Mouse (Mus musculus) right cerebral cortex, adult 18-20 months (tissue): ENCODE data around the gene Ano6.

Experiments
- DNase-seq: peaks from one replicate; pipeline ENCODE4 v3.0.0; 2022; ENCODE audit warnings: mixed read lengths

Gene Ano6

DNA sequence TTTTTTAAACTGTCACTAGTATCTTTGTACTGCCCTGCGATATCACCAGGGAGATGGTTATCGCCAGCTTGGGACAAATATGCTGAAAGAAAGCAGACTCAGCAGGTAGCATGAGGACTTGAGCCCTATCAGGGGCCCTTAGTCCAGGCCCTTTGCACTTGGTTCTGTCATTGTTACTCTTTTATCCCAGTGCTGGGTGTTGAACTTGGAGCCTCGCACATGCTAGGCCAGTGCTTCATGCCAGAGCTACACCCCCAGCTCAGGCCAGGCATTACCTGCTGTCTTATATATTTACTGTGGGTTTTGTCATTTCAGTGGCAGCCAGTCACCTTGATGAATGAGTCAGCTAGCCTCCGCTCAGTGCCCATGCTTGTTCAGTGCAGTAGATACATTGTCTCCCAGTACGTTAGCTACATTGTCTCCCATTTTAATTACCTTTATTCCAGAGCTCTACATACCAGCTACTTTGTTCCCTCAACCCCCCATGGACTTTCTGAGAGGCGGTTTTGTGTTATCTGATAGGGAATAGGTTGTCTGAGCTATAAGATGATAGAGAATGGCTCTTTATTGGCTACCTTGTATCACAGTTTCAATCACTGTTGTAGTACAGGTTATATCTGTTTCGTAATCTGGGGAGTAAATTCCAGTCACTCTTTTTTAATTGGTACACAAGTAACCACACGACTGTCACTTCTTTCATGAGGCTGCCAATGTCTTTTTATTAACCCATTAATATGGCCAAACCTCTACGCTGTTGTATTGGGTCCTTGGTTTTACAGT, 68.4 kb downstream of the Ano6 start:
- no peak for DNase-seq

DNA sequence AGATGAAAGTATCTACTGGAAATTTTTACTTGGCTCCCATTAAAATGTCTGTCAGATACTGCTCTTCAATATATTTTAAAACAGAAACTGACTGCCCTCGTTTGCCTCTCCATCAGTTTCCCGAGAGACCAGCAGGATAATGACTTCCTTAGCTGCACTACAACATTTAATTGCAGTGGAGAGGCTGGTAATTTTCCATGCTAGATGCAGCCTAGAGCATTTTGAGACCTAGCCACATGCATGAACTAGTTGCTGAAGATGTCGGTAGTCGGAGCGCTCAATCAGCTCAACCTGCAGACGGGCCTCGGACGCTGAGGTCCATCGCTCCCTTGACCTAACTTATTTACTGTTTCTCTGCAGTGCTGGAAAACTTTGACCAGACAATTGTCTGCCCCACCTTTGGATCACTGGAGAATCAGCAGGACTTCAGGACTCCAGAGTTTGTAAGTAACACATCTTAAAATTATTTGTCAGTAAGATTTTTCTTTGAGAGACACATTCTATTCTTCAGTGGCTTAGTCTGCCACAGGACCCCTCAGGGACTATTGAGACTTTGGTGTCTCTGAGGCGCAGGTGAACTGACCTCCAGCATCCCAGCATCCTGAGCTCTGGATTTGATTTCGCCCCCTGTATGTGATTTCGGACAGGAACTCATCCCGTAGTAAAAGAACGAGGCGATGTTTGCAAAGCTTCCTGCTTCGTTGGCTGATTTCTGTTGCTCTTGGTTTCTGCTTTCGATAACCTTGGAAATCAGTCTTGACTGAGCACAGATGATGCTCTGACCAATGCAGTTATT, 73.4 kb downstream of the Ano6 start:
- no peak for DNase-seq

DNA sequence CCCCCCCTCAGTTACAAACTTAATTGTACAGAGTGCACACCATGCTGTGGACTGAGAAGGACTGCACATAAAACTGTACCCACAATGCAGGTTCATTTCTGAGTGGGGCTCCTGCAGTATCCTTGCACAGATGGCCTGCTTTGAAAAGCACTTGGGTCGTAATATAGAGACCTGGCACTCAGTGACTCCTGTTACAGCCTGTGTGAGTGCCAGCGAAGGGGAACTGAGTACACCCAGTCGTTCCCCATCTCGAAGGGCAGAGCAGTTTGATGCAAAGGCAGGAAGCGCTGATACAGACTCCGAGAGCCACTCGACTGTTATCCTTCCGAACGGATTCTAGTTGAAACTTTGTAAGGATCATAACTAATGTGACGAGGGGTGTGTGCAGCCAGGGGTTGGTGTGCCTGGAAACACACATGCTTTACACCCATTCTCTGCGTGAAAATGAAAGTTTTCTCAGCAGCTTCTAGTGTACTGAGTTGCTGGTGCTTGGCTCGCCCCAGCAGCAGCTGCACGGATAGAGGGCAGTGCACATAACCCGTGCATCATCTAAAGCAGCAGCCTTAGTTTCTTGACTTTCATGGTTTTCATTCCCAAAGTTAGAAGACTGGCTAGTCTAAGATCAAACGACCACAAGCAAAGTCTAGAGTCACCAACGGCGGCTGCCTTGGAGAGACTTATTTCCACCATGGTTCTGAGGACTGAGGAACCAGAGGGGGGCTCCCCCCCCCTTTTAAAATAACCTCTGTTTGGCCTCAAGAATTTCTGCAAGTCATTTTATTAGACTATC, 74.9 kb downstream of the Ano6 start:
- DNase-seq = no peak

DNA sequence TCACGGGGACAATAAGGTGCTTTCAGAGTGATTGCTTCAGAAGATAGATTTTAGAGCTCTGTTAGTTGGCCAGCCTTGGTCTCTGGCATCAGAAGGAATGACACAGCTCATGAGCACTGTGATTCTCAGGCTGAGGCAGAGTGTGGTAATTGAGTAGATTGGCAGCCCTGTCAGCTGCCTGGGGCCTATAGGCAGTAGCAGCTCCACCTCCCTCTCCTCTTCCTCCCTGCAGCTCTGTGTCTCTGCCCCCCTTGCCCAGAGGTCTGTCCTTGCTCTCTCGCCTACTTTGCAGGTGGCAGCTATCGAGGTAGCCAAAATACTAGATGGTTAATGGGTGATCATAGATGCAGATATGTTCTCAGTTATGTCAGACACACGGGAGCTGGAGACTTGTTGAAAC, 77.5 kb downstream of the Ano6 start:
- no peak for DNase-seq

DNA sequence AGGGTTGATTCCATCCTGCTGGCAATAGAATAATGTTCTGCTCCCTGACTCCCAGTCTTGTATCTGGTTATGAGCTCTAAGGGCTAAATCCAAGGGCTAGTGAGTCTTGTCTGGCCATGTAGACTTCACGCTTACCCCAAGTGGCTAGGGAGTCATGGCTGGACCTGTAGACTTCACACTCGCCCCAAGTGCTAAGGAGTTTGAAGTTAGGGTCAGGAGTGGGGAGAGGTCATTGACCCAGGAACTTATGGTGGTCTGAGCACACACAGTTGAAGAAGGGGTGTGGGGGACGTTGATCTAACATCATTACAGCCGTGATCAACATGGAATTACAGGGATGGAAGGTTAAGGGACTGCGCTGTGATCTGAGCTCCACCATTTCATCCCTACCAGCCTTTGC, 79.0 kb downstream of the Ano6 start:
- no peak for DNase-seq

DNA sequence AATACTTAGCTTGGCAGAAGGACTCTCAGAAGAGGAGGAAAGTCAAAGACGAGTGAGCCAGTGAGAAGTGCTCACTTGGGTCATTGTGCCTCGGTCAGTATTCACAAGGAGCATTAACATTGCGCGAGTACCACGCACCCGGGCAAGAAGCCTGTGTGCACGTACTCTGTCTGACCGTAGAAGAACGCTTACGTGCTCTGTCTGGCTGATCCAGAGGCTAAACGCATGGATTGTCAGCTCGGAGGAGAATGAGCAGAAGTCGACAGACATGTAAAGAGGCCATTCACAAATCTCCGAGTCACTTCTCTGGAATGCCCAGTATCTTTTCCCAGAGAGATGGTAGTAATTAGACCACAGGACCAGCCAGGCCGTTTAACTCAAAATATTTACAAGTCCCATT, 81.0 kb downstream of the Ano6 start:
- DNase-seq = no peak

DNA sequence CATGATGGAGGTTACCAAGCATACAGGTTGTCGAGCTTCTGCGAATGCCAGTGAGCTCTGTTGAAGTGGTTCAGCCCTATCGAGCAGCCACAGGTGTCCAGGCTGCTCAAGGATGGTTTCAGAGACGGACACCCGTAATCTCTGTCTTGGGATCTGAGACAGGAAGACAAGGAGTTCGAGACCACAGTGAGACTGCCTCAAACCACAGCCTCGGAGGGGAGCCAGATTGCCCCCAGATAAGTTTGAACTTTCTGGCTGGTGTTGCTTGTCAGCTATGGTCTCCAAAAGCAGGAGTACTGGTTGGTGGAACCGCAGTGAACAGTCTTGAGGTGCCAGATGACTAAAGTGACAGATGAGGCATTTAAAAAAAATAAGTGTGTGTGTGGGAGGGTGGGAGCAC, 81.8 kb downstream of the Ano6 start:
- DNase-seq = no peak

DNA sequence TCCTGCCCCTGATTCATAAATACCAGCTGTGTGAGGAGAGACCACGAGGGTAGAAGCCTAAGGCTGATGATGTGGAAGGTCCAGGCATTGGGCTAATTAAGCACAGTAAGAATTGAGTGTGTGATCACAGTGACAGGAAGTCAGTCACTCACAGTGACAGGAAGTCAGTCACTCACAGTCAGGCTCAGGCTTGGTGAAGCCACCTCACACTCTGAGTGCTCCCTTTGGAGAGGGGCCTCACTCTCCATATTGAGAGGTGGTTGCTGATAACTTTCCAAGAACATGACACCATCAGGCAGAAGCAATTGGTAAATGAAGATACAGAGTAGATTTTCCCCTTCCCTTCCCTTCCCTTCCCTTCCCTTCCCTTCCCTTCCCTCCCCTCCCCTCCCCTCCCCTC, 82.6 kb downstream of the Ano6 start:
- no peak for DNase-seq

DNA sequence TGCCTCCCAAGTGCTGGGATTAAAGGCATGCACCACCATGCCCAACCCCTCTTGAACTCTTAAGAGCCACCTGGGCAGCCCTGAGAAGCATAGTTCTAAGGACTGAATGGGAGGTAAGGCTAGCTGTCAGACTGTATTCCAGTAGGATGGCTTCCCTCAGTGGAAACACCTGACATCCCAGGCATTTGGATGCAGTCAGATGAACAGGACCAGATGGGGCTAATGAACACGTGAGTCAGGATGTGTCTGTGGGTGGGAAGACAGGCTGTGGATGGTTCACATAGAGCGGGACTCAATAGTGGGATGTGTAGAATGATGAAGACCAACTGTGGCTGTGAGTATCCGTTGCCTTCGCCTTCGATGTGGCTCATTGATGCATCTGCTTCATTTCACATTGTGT, 83.6 kb downstream of the Ano6 start:
- DNase-seq = no peak

DNA sequence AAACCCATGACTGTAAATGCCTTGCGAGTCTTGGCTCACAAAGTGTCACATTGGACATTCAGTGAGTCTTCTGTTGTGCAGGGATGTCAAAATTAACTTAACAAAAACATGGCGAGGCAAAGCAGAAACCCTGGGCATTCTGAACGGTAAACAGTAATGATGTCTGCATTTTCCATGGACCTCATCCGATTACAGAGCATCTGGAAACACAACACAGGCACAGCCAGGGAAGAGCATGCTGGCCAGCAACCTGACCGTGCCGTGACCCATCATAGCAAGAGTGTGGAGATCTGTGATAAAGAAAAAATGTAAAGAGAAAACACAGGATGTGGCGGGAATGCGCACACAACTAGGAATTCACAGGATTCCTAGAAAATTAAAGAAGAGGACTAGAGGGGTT, 84.1 kb downstream of the Ano6 start:
- no peak for DNase-seq

DNA sequence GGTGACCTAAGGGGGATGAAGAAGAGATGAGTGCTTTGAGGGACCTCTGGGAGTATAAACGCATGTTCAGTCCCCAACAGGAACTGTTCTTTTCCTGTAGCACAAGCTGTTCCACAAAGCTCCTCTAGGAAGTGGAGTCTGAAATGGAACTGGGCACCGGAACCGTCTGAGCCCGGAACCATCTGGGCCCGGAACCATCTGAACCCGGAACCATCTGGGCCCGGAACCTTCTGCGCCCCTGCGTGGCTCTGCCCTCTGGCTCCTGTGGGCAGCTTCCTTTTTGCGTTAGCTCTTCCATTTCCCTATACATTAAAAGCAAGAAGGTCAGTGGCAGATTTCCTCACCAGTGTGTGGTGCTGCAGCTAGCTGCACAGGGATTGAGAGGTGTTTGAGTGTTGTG, 85.3 kb downstream of the Ano6 start:
- DNase-seq = no peak

DNA sequence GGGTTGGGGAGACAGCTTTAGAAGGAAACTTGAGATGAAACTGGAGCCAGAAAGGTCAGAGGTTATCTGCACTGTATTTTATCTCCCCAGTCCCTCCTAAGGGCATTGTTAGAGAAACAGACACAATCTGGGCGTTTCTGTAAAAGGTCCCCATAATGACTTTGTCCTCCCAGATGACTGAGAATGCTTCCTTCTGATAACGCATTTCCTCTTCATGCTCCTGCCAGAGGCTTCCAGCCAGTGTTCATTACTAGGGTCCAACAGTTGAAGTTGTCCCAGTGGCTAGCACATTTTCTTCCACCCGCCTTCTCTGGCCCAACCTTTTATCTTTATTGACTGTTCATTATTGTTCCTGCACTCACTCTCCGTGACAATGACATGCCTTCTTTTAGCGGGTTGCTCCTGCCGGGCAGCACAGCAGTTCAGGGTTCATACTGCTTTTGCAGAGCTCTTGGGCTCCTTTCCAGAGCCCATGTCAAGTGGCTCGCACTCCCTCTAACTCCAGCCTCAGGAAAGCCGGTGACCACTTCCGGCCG, 90.0 kb downstream of the Ano6 start:
- no peak for DNase-seq

DNA sequence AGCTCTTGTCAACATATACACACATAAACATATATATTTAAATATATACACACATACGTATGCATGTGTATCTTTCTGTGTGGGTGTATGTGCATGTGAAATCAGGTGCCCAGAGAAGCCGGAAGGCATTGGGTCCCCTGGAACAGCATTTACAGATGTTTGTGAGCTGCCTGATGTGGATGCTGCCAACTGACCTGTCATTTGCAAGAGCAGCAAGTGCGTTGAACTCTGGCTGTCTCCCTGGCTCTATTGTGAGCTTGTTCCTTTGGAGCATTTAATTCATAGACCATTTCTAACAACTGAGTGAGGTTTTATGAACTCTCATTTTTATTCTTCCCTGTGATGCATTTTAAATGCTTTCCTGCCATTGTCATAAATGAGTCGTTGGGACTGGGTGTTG, 91.8 kb downstream of the Ano6 start:
- no peak for DNase-seq

DNA sequence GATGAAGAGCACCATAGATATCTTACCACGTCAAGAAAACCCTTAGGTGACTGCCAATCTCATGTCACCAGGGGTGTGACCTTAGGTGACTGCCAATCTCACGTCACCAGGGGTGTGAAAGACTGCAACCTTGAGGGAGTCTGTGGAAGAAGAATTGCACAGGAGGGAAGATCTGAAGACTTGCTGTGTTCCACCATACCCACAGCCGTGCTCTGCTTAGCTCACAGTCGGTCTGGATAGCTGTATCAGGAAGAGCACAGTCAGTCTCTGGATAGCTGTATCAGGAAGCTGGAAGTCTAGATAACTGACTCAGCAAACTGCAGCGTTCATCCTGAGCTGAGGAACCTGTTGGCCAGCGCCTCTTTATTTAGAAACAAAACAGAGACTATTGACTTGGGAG, 92.9 kb downstream of the Ano6 start:
- no peak for DNase-seq

DNA sequence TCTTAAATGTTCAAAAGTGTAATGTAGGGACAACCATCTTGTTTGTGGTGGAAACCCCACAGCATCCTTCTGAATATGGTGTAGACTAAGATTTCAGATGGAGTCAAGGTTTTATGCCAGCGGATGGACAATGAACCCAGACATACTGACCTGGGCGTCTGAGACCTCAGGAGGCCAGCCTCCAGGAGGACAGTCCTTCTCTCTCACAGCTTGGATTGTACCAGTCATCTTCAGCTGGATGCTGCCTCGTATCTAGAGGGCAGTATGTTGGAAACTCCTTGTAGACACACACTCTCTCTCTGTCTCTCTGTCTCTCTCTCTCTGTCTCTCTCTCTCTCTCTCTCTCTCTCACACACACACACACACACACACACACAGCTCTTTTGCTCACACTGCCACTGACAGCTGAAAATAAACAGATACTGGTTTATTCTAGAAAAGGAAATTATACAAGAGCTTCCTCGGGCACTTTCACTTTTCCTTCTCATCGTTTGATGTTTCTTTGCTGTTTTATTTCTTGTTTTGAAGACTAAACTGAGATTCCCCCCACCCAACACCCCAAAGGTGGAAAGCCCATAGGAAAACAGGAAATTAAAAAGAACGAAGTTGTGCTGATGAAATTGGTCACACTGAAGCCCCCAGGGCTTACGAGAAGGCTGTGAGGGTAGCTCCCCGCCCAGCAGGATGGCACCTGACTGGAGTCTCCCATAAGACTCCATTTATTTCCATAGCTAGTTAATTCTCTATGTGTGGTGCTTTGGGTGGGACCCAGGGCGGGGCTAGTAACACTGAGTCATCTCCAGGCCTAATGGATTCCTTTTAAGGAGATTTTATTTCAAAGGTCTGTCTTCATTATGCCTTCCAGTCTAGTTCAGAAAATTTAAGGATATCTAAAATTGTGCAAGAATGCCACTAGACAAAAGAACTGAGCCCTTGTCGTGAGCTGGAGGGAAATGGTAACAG, 94.3 kb downstream of the Ano6 start:
- no peak for DNase-seq

DNA sequence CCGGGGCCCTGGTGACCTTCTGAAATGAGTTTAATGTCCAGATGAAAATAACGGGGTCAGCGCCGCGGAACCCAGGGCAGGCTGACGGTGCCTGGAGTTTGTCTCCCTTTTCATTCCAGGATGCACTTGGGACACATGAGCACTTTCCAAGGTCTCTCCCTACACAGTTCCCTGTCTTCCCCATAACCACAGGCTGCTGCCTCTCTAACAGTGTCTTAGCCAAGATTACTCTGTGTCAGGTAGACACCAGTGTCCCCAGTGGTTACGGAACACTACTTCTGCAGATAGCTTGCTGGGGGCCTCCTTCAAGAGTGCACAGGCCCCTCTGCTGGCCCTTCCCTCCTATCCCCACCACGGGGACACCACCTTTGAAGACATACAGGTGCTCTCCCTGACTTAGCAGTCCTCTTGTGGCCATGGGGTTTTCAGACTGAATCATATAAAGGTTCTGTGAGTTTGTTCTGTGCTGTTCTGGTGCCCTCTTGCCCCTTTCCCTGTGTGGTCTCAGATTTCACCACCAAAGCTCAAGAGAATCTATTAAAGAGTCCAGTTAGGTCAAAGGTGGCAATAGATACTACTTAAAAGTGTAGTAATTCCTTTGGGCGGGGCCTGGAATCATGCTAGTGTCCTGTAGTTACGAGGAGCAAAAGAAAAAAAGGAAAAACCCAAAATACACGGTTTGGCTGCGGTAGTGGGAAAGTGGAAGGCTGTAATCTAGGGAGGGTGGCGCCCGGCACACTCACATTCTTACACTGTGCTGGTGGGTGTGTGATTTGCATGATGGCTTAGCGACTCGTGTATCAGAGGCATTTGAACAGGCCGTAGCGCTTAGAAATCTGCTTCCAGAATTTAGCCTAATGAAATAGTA, 95.5 kb downstream of the Ano6 start:
- peak; percentile 29 for DNase-seq

DNA sequence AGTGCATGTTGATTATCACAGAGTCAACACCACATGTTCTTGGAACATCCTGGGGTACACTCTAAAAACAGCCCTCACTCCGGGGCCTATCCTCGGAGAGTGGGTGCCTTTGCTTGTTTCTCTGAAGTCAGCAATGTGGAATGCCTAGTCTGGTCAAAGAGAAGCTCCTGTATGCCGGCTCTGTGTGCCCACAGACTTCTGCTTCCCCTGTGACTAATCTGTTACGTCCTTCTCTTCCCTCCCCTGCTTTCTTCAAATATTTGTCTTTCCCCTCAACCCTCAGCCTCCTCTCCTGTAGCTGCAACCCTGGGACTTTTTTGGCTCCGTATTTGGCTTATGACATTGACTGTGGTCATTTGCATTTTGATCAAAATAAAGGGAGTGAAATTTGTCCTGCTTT, 96.7 kb downstream of the Ano6 start:
- peak; percentile 55 for DNase-seq

DNA sequence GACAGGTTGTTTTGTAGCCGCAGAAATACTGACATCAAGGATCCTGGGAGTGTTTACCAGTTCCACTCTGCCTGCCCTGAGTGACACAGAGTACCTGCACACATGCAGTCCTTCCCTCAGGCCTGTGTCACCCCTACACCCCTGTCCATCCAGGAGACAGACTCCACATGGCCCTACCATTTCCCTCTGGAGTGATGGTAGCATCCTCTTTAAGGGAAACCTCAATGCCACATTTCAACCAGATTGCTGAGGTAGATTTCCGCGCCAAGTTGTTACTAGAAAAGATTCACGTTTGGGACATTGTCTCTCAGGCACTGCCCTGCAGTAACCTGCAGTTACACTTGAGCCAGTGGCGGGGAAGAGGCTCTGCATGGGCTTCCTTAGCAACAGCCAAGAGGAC, 97.9 kb downstream of the Ano6 start:
- DNase-seq = no peak

DNA sequence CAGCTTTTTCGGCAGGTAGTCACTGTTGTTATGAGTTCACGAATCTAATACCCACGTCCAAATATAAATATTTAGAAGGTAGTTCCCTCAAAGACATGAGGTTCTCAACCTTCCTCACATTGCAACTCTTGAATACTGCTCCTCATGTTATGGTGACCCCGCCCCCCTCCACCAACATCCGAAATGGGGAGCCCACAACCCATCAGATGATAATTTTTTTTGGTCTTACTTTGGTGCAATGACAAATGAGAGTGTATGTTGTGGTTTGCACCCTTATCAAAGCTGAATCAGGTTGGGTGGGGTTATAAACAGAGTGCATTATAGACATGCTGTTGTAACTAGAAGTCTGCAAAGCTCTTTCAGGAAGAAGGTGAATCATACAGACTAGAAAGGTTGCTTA, 99.7 kb downstream of the Ano6 start:
- DNase-seq = no peak

DNA sequence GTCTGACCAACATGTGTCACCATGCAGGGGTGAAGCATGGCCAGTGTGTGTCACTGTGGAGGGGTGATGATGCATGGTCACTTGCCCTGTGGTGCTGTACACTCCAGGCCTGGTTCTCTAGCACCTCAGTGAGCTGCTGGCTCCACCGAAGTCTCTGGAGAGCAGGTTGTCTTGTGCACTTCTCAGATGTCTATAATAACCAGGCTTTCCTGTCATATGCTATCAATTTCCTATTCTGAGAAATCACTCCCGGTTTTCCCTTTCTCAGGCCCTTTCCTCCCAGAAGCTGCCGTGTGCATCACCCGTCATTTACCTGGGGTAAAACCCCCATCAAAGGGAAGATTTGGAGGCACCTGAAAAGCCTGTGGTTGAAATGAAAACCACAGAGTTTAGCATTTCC, 101.5 kb downstream of the Ano6 start:
- DNase-seq = no peak

DNA sequence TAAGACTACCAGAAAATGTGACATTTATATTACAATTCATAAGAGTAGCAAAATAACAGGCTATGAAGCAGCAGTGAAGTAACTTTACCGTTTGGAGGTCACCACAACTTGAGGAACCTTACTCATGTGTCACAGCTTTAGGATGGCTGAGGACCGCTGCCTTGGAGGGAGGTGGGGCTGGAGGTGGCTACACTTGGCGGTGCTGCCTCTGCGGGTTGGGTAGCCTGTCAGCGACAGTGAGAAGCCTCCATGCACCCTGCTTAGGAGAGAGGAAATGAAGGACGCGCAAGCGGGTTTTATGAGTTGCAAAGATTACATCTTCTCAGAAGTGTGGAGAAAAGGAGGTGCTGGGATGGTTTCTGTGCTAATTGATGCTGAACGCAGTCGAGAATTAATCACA, 102.3 kb downstream of the Ano6 start:
- no peak for DNase-seq
